Mouse (Mus musculus) kidney, postnatal 4 days (tissue): ENCODE data around the gene Vps35l.

Source experiments
- DNase-seq, 2 experiments: peaks; one replicate each; pipeline ENCODE4 v3.0.0; 2021; ENCODE audit warnings: mixed read lengths in 2 of 2

The Vps35l gene

DNA sequence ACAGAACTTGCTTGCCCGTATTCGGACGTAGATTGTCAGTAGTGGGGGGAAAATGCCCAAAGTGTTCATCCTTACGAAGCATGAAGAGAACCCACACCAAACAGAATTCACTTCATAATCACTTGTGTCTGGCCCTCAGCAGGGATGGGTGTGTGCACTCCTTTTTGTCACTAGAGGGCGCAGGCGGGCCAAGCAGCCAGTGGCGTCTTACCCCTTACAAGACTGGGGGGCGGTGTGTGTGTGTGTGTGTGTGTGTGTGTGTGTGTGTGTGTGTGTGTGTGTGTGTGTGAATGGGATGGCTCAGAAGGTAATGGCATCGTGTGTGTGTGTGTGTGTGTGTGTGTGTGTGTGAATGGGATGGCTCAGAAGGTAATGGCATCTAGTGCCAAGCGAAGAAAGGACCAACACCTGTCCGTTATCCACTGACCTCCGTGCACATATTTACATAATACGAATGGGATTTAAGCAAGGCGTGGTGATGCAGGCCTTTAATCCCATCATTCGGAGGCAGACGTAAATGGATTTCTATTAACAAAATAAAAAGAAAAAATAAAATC is at the start of gene Vps35l:
Gene Vps35l, plus strand, starts transcription at position 252 of the 557 bp plus-strand sequence.
- peak; percentile 82 to 87 for DNase-seq

DNA sequence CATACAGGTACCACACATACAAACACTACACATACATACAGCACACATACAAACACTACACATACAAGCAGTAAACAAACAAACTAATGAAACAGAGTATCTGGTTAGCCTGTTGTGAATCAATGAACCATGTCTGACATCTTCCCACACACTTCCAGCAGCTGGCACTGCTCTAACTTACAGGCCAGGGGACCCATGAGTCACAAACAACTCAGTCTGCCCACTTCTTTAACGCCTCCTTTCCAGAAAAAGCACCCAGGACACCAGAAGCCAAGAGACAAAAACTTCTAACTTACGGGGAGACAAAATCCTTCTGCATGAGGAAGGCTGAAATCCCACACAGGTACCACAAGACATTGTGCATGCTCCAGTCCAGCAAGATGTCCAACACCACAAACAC is 48.7 kb upstream of the Vps35l start:
- DNase-seq: no peak

DNA sequence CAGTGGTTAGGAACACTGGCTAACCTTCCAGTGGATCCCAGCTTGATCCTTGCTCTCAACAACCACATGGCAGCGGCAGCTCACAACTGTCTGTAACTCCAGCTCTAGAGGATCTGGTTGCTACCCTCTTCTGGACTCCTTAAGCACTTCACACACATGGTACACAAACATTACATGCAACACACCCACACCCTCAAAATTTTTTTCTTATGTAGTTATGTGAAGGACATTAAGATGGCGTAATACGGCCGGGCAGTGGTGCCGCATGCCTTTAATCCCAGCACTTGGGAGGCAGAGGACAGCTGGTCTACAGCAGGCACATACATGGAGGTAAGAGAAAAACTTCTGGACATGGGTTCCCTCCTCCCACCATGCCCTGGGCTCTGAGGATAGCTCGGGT is 43.9 kb upstream of the Vps35l start:
- no peak for DNase-seq

DNA sequence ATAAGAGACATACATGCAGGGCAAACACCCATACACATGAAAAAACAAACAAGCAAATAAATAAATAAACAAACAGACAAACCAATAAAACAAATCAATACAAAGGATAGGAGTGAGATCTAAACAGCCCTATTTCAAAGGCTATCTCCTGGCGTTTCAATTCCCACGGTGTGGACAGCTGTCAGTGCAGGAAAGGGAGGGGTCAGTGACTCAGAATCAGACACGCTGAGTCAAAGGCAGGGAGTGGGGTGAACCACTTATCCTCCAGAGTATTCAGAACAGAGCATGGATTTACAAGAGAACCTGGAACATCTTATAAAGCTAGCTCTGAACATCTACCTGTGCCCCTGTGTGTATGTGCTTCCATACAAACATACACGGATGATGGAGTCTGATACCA is 42.9 kb upstream of the Vps35l start:
- no peak for DNase-seq

DNA sequence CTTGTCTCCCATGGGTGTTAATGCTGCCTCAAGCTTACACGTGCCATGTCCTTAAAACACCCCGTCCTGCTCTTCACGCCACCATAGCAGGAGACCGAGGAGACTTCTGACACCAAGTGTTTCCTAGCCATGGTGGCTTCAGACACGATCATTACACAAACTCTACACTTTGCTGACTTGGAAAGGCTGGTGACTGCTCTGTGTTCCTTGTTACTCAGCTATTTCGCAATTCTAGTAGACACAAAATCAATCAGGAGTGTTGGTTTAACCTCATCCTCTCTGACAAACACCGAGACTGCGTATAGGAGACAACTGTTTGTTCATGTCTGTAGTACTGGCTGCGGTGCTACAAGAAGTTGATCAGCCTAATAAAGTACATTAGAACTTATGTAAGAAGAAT is 41.1 kb upstream of the Vps35l start:
- DNase-seq: no peak

DNA sequence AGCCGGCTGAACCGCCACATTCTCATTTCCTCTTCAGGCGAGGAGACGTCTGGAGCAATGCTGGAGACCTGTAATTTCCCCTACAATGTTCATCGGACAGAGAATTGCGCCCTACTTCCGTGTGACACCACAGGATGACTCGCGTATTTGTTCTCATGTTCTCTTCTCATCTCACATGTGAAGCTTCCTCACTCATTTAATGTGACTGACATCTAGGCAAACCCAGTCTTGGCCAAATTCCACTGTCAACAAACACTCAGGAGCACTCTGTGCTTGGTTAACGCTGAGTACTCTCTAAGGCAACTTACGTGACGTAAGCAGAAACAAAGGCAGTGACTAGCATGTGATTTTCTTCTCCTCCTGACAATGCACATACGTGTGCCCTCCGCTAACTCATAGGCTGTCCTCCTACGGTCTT is 36.9 kb upstream of the Vps35l start:
- DNase-seq: no peak

DNA sequence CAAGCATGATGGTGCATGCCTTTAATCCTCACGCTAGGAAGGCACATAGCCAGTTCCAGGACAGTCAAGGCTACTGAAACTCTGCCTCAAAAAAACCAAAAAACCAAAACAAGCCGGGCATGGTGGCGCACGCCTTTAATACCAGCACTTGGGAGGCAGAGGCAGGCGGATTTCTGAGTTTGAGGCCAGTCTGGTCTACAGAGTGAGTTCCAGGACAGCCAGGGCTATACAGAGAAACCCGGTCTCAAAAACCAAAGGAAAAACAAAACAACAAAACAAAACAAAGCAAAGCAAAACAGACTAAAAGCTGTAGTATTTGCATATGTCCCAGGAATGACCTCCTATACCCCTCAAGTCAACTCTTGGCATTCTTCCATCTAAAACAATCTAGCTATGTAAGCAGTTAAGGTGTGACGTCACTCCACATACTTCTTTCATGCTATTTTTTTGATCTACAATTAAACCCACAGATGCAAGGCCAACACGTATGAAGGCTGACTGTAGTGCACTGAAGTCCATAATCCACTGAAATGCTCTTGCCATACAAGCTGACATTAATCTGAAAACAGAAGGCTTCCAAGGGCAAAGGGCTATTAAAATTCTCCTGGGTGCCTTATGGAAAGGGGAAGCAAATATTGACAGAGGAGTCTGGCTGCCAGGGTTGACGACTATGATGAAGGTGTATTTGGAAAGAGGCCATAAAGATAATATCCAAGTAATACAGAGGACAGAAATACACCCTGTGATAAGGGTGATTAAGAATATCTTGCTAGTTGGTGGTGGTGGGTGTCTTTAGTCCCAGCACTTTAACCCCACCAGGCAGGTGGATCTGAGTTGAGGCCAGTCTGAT is 35.8 kb upstream of the Vps35l start:
- DNase-seq: no peak

DNA sequence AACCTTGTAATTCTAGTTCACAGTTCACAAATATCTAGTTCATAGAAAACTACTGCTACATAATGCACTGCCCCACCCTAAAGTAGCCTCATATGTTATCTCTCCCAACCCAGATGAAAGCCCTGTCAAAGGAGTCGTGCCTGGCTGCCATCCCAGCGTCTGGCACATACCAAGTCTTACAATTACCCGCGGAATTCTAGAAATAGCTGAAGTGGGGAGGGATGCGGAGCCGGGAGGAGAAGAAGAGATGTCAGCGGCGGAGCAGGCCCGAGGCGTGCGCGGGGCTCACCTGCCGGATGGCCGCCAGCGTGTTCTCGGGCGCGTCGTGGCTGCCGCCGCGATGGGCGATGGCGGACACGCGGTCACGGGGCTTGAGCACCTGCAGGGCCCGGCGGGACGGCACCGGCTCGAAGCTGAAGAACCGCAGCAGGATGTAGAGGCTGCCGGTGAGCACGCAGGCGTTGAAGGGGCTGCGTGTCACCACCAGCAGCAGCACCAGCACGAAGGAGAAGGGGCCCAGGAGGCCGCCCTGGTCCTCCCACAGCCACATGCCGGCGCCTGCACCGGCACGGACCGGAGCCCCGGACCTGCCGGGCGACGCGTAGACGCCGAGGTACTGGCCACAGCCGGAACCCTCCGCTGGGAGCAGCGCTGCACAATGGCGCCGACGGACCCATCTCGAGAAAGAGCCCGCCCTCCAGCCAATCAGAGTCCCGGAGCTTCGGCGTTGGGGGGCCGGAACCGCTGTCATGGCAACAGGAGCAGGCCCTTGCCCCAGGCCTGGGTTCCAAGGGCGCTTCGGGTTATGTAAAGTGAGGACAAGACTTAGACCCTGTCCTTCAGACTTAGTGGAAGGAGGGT is 34.7 kb upstream of the Vps35l start, which contains the start of gene Gde1:
Gene Gde1, minus strand, starts transcription at position 678 of the 861 bp plus-strand sequence.
- peak; percentile 92 to 95 for DNase-seq

DNA sequence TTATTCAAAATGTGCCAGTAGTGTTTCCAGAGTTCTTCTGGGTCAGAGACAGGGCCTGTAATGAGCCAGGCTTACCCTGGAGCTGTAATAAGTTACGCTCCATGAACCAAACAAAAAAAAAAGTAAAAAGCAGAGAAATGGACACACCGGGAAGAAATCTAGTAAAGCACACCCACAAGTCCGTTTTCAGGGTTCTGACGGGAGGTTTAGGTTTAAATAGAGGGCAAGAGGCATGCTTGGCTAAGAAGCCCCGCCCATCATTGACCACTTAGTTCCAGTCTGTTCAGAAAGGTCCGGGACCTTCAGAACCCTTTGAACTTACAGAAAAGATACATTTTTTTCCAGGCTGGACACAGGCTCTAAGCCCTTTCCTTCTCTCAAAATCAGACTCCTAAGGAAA is 34.0 kb upstream of the Vps35l start:
- peak in 1 of 2 experiments; percentile 23 for DNase-seq

DNA sequence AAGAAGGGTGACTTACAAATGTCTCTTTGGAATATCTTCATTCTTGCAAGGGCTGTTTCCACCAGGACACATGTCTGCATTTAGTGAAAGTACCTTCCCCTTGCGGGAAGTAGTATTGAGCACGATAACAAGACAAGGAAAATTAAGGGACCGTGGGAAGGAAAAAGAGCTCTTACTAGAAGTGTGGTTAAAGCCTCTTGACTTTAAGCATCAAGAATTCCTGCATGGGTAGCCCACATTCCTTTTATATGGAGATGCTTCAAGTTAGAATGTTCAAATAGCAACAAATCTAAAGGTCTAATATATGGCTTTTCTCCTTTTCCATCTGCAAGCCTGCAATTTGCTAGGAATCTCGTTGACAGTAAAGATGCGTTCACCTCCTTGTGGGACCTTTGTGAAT is 33.5 kb upstream of the Vps35l start:
- no peak for DNase-seq

DNA sequence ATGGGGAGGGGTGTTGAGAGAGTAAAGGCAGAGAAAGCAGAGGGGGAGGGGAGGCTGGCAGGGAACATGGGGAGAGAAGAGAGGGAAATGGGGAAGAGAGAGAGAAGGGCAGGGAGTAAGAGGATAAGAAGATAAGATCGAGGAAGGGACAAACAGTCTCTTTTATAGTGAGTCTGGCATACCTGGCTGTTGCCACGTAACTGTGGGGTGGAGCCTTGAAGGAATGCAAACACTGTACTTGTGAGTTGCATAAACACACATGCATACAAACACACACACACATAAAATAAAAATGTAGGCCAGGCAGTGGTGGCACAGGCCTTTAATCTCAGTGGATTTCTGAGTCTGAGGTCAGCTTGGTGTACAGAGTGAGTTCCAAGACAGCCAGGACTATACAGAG is 32.8 kb upstream of the Vps35l start:
- no peak for DNase-seq

DNA sequence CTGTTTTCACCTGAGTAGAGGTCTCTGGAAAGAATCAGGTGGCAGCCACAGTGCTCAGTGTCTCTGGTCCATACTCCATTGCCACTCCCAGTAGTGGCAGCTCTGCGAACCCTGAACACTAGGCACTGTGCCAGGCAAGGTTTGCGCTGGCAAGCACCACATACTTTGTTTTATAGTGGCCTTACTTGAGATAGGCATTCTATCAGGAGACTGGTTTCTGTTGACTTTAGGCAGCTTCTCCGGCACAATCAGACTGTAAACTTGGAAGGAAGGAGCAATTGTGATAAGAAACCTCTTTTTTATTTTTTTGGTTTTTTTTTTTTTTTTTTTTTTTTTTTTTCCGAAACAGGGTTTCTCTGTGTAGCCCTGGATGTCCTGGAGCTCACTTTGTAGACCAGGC is 32.0 kb upstream of the Vps35l start:
- DNase-seq: peak; percentile 24 to 36

DNA sequence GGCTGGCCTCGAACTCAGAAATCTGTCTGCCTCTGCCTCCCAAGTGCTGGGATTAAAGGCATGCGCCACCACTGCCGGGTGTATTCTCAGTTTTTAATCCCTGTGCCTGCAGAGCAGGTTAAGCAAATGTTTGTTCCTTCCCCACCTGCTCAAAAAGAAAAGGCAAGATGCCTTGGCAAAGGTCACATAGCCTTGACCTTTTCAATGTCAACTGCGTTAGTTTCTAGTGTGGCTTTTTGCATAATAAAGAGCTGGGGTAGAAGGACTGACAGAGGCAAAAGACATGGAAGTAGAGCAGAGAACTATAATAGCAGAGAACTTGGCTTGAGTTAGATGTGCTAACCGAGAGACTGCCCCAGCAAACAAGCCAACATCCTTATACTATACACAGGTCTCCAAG is 29.2 kb upstream of the Vps35l start:
- DNase-seq: no peak

DNA sequence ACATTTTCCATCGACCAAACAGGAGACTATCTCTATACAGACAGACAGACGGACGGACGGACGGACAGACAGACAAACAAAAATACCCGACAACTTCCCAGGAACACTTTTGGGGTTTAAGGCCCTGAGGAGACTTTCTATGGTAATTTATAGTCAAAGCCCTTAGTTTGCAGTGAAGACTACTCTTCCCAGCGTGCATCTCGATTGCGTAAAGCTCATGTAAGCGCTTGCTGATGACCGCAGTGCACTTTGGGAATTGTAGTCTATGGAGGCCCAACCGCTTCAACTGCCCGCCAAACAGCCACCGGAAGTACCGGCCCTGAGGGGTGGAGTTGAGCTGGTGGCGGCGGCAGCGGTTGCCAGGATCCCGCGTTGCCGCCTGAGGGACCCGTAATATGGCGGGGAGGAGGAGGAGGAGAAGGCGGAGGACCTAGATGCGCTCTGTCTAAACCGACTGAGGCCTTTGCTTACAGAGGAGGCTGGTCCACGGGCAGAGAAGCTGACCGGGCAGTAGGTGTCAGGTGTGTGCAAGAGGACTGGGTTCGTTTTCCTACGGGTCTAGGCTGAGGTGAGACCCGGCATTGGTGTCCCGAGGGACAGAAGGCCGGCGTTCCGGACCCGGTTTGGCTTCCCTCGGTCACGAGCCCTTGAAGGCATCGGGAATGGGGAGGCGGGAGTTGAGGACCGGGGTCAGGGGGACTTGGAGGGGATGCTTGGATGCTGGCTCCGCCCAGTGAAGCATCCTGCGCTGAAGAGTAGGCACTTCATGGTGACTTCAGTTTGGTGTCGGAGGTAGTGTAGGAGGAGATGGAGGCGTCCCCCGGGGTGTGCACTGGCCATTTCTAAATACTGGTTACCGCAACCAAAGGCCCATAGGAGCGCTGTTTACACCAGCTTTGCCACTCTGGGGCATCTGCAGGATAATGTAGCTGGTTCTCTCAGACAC is 27.5 kb upstream of the Vps35l start, which contains the start of gene Ccp110:
Gene Ccp110, plus strand, starts transcription at position 325 of the 946 bp plus-strand sequence.
- DNase-seq: peak; percentile 90 to 94

DNA sequence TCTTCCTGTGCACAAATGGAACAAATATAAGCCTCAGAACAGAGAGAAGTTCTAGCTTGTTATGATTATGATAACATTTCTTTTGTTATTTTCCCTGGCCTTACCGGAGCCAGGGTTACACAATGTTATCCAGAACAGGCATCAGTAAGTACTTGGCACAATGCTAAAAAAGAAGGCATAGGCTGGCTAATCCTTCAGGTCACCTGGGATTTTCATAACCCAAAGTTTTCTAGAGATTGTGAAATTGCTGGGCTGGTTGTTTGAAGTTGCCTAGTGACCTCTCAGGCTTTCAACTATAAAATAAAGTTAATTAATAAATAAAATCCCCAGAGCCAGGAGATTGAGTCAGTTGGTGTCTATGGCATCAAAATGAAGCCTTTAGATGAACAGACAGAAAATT is 25.2 kb upstream of the Vps35l start:
- DNase-seq: no peak

DNA sequence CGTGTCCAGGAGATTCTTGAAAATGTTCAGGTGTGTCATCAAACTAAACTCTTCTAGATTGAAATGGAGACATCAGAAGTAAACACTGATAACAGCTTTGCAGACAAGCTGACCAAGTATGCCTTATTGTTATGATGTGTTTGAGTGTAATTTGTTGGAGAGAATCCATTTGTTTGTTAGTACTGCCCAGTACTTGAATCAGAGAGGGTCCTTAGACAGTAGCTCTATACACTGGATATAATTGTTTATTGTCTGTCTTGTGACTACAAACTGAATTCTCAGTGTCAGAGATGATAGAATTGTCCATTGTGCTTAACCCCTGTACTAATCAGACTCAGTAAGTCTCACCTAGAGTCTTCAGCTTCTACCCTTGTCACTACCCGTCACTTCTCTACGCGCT is 22.0 kb upstream of the Vps35l start:
- DNase-seq: no peak

DNA sequence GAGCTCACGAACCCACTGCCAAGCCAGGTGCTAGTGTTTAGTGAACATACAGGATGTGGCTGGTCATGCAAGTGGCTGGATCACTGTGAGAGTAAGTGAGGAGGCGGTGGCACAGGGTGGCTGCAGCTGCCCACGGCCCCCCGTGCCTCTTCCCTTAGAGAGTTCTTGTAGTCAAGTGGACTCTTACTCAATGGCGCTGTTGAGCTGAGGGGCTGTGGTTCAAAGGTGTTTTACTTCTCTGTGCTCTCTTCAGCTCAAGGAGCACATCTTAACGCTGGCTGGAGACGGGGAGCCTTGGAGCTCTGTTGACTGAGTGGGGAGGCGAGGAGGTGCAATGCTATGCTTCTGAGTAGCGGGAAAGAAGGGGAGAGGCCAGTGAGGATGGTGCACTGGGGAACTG is 16.1 kb upstream of the Vps35l start:
- no peak for DNase-seq

DNA sequence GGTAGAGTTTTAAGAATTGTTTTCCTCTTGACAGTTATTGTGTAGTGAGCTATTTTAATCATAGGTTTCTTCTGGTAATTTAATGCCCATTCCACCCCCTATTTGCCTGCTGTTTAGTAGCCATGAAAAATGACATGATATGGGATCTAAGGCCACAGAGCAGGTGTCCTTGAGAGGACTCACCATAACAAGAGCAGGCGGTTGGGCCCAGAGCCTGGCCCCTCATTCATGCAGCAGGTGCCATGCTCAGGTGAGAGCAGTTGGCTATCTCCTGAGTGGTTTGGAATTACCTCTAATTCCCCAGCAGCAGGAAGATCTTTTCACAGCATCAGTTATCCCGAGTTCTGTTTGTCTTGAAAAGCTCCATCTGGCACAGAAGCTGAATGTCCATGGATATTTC is 14.6 kb upstream of the Vps35l start:
- no peak for DNase-seq

DNA sequence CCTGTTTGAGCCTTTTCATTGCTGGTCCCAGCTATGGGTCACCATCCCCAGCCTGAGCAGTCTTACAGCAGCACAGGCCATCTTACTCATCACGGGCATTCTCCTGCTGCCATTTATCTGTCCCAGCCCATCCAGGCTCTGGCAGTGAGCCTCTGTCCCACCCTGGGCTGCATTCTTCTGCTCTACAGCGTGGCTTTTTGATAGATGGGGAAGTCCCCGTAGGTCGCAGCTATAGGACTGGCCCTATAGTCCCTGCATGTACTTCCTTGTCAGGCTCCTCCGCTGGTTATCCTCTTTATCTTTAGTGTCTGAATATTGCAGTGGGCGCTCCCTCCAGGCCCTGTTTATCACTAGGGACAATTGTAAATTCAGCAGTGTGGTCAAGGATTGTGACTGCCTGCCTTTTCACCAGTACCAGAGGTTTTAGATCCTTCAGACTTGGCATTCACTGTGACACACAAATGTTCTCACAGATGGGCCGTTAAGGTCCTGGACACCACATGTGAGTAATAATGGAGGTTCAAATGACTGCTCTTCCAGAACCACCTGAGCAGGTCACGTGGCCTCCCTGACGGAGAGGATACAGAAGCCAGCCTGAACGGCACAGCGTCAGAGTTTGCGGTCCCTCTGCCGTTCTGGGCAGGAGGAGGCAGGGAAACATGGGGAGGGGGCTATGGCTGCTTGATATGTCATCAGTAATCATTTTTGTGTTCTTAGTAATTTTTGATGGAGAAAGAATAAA is 11.0 kb upstream of the Vps35l start:
- no peak for DNase-seq

DNA sequence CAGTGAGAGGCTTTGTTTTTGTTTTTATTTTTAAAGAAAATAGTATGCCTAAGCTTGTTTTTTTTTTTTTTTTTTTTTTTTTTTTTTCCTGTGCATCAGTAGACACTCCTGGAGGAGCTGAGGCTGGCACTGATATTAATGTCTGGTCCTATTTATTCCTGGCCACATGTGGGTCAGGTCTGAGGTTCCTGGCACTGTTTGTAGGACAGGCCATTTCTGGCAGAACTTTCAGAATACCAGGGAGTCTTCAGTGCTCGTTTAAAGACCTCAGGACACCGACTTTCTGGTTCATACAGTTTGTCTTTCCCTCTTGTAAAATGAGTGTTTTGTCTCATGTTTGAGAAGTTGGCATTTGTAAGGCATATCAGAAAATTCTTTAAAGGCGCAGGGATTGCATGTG is 8.2 kb upstream of the Vps35l start:
- DNase-seq: no peak

DNA sequence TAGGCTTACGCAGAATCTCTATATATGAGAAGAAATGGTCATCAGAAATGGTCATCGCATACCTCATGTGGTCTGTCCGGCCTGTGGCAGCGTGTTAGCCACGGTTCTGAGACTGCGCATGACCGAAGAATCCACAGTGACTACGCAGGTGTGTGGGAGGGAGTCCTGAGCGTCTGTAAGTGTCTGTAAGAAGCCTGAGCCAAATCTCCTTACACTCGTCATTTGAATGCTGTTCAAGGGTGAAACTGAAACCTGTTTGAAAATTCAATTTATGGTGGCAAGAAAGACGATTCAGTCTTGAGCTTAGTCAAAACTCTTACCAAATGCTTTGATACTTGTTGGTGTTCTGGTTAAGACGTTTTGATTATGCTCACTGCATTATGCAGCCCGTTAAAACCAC is 6.8 kb upstream of the Vps35l start:
- DNase-seq: no peak

DNA sequence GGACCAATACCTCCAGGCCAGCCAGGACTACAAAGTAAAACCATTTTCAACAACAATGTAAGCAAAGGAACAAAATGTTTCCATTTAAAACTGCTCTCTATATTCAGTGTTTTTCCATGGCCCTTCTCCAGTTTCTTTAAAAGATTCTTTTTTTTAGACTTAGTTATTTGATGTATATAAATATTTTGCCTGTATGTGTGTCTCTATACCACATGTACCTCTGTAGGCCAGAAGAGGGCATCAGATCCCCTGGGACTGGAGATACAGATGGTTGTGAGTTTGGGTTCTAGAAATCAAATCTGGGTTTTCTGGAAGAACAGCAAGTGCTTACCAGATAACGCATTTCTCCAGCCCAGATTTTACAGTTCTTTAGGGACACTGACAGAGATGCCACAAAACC is 1.3 kb upstream of the Vps35l start:
- DNase-seq: no peak
